Mouse (Mus musculus): ENCODE data around the gene Cab39l.

Cab39l gene

GRCm38 (mm10) chr14:59504831-59505230 lies 64.1 kb downstream of the Cab39l start:
- DNase-seq (ENCODE audit: low read depth, low spot score): no peak

- no peak for DNase-seq (ENCODE audit: low read depth, low spot score)
Measured at GRCm38 (mm10) chr14:59506139-59506538, 65.4 kb downstream of the Cab39l start.

GRCm38 (mm10) chr14:59513922-59514444 lies 73.2 kb downstream of the Cab39l start:
- no peak for DNase-seq (ENCODE audit: low read depth, low spot score)

GRCm38 (mm10) chr14:59525843-59526242 lies 85.1 kb downstream of the Cab39l start:
- no peak for DNase-seq (ENCODE audit: low read depth, low spot score)

- no peak for DNase-seq (ENCODE audit: low read depth, low spot score)
Measured at GRCm38 (mm10) chr14:59530801-59531200, 90.0 kb downstream of the Cab39l start.

GRCm38 (mm10) chr14:59532986-59533385 lies 92.2 kb downstream of the Cab39l start:
- no peak for DNase-seq (ENCODE audit: low read depth, low spot score)

GRCm38 (mm10) chr14:59533908-59534307 lies 93.1 kb downstream of the Cab39l start:
- no peak for DNase-seq (ENCODE audit: low read depth, low spot score)

- no peak for DNase-seq (ENCODE audit: low read depth, low spot score)
Measured at GRCm38 (mm10) chr14:59537829-59538432, 97.2 kb downstream of the Cab39l start.

GRCm38 (mm10) chr14:59540230-59540629 lies 99.5 kb downstream of the Cab39l start:
- no peak for DNase-seq (ENCODE audit: low read depth, low spot score)

GRCm38 (mm10) chr14:59540761-59541160 lies 100.0 kb downstream of the Cab39l start:
- no peak for DNase-seq (ENCODE audit: low read depth, low spot score)

- no peak for DNase-seq (ENCODE audit: low read depth, low spot score)
Measured at GRCm38 (mm10) chr14:59543158-59543826, 102.5 kb downstream of the Cab39l start.

- no peak for DNase-seq (ENCODE audit: low read depth, low spot score)
Measured at GRCm38 (mm10) chr14:59543956-59544355, 103.2 kb downstream of the Cab39l start.

GRCm38 (mm10) chr14:59546162-59546880 lies 105.5 kb downstream of the Cab39l start:
- no peak for DNase-seq (ENCODE audit: low read depth, low spot score)

GRCm38 (mm10) chr14:59547530-59547929 lies 106.8 kb downstream of the Cab39l start:
- DNase-seq (ENCODE audit: low read depth, low spot score): no peak

- DNase-seq (ENCODE audit: low read depth, low spot score): no peak
Measured at GRCm38 (mm10) chr14:59548532-59548931, 107.8 kb downstream of the Cab39l start.

- no peak for DNase-seq (ENCODE audit: low read depth, low spot score)
Measured at GRCm38 (mm10) chr14:59549106-59549505, 108.3 kb downstream of the Cab39l start.

GRCm38 (mm10) chr14:59550841-59551240 lies 110.1 kb downstream of the Cab39l start:
- DNase-seq (ENCODE audit: low read depth, low spot score): no peak

GRCm38 (mm10) chr14:59551956-59552355 lies 111.2 kb downstream of the Cab39l start:
- DNase-seq (ENCODE audit: low read depth, low spot score): no peak

- DNase-seq (ENCODE audit: low read depth, low spot score): no peak
Measured at GRCm38 (mm10) chr14:59554025-59554424, 113.3 kb downstream of the Cab39l start.

- DNase-seq (ENCODE audit: low read depth, low spot score): no peak
Measured at GRCm38 (mm10) chr14:59555018-59555417, 114.2 kb downstream of the Cab39l start.

GRCm38 (mm10) chr14:59555928-59556531 lies 115.3 kb downstream of the Cab39l start:
- DNase-seq (ENCODE audit: low read depth, low spot score): peak; percentile 28

- no peak for DNase-seq (ENCODE audit: low read depth, low spot score)
Measured at GRCm38 (mm10) chr14:59557071-59557470, 116.3 kb downstream of the Cab39l start.

All from brain, embryonic 18.5 days (tissue).